Mouse (Mus musculus) ES-Bruce4 (cell line): ENCODE data around the gene Etv2. TPM values are rescaled to one million over a fixed set of nuclear protein-coding genes. Genes with fewer than 3 reads are reported as not detected.
A peak's percentile ranks its signal among the peaks of the same experiment; 100 is the strongest.

Source experiments
- H3K27ac ChIP-seq: 2 replicates; pipeline ENCODE4 v1.5.1; 2012; ENCODE audit warnings: low read length, inconsistent platforms; ENCODE audit not compliant: insufficient read depth
- H3K27me3 ChIP-seq: 2 replicates; pipeline ENCODE4 v1.6.1; 2012; ENCODE audit warnings: mild to moderate bottlenecking, low read length, inconsistent platforms; ENCODE audit not compliant: control insufficient read depth, poor library complexity, insufficient read depth, severe bottlenecking
- H3K36me3 ChIP-seq: 2 replicates; pipeline ENCODE4 v1.6.1; 2012; ENCODE audit warnings: inconsistent platforms, mild to moderate bottlenecking, low read length, moderate library complexity; ENCODE audit not compliant: control insufficient read depth, poor library complexity, insufficient read depth, severe bottlenecking
- H3K4me1 ChIP-seq: one replicate; pipeline ENCODE4 v1.8.1; 2011; ENCODE audit warnings: low read length; ENCODE audit not compliant: control insufficient read depth, insufficient read depth
- H3K4me3 ChIP-seq: 2 replicates; pipeline ENCODE4 v1.5.1; 2011; ENCODE audit warnings: low read depth, mild to moderate bottlenecking, low read length
- H3K9ac ChIP-seq: 2 replicates; pipeline ENCODE4 v1.6.1; 2012; ENCODE audit warnings: low read depth, mild to moderate bottlenecking, inconsistent platforms; ENCODE audit not compliant: poor library complexity, severe bottlenecking
- H3K9me3 ChIP-seq: replicated peaks from 2 replicates; pipeline ENCODE4 v1.6.1; 2012; ENCODE audit warnings: mild to moderate bottlenecking, low read length, inconsistent platforms; ENCODE audit not compliant: control insufficient read depth, poor library complexity, insufficient read depth, severe bottlenecking
- CTCF ChIP-seq: IDR thresholded peaks from one replicate; pipeline ENCODE4 v1.8.1; 2011; ENCODE audit warnings: low read depth, low read length
- EP300 ChIP-seq: IDR thresholded peaks from 2 replicates; pipeline ENCODE4 v1.6.1; 2011; ENCODE audit warnings: low read depth, low read length; ENCODE audit not compliant: insufficient read depth
- POLR2A ChIP-seq: IDR thresholded peaks from one replicate; pipeline ENCODE4 v1.8.1; 2011; ENCODE audit warnings: low read length; ENCODE audit not compliant: insufficient read depth
- polyA plus RNA-seq: library from polyadenylated mRNA; stranded (reverse); fragments of >200 nt; gene quantifications from 2 replicates; pipeline ENCODE4 v1.2.4, GENCODE M21; 2011; ENCODE audit warnings: low read depth; ENCODE audit not compliant: missing spikeins, insufficient read depth, insufficient read length

Etv2 gene
- polyA plus RNA-seq, 1 experiment, result 3.3 TPM

GRCm38 (mm10) chr7:30587842-30588667, 47.6 kb downstream of the Etv2 start:
- peak overlapping the region; percentile 98 for H3K9ac ChIP-seq
- H3K27me3 ChIP-seq, result no peaks in the 10 kb centered on the region
- H3K27ac ChIP-seq, result peak overlapping the region; percentile 38; the same call in 1 of the 2 replicates
- H3K4me3 ChIP-seq, result peak overlapping the region; percentile 100
- no peaks in the 10 kb centered on the region for H3K9me3 ChIP-seq
- no peak for TF ChIP-seq POLR2A
- peaks cover 3% of the 10 kb centered on the region for H3K4me1 ChIP-seq
- H3K36me3 ChIP-seq, result peaks cover 29% of the 10 kb centered on the region

- peaks cover 3% of the 10 kb centered on the region for H3K4me1 ChIP-seq
- H3K27ac ChIP-seq, result no peak overlapping the region
- H3K4me3 ChIP-seq, result no peak overlapping the region
- H3K9me3 ChIP-seq, result no peaks in the 10 kb centered on the region
- H3K27me3 ChIP-seq, result no peaks in the 10 kb centered on the region
- H3K9ac ChIP-seq, result peak overlapping the region; percentile 98; the same call in 1 of the 2 replicates
- peaks cover 41% of the 10 kb centered on the region for H3K36me3 ChIP-seq
- TF ChIP-seq POLR2A, result no peak
- TF ChIP-seq CTCF, result no peak
- no peak for TF ChIP-seq EP300
Measured at GRCm38 (mm10) chr7:30586455-30587020, 49.1 kb downstream of the Etv2 start.

GRCm38 (mm10) chr7:30585170-30585569, 50.5 kb downstream of the Etv2 start:
- Histone ChIP-seq H3K4me3 (no peak overlapping the region), H3K9me3 (no peaks in the 10 kb centered on the region), H3K4me1 (peaks cover under 1% of the 10 kb centered on the region), H3K36me3 (peaks cover 50% of the 10 kb centered on the region), H3K27ac (no peak overlapping the region), H3K27me3 (no peaks in the 10 kb centered on the region), H3K9ac (no peak overlapping the region)
- no peak for TF ChIP-seq EP300
- no peak for TF ChIP-seq POLR2A
- TF ChIP-seq CTCF, result no peak

GRCm38 (mm10) chr7:30584339-30584738, 51.3 kb downstream of the Etv2 start:
- no peak overlapping the region for H3K9ac ChIP-seq
- H3K9me3 ChIP-seq, result no peaks in the 10 kb centered on the region
- peaks cover 57% of the 10 kb centered on the region for H3K36me3 ChIP-seq
- H3K27me3 ChIP-seq, result no peaks in the 10 kb centered on the region
- no peaks in the 10 kb centered on the region for H3K4me1 ChIP-seq
- no peak overlapping the region for H3K27ac ChIP-seq
- TF ChIP-seq CTCF, result no peak
- TF ChIP-seq EP300, result no peak
- TF ChIP-seq POLR2A, result no peak
- H3K4me3 ChIP-seq, result no peak overlapping the region

Other genes with a start within 250 kb of the Etv2 start
- not detected in 2 replicates for gene Tyrobp, start 222.1 kb downstream of the Etv2 start, polyA plus RNA-seq
- gene Hcst, start 216.0 kb downstream of the Etv2 start, polyA plus RNA-seq, result not detected in 2 replicates
- gene Nfkbid, start 214.1 kb downstream of the Etv2 start, polyA plus RNA-seq, result 4.1 TPM in 2 replicates
- gene Aplp1, start 190.3 kb downstream of the Etv2 start, polyA plus RNA-seq, result 70.6 and 78.2 TPM in 2 replicates
- 5.8 and 9.4 TPM in 2 replicates for gene Kirrel2, start 178.2 kb downstream of the Etv2 start, polyA plus RNA-seq
- 27.5 and 30.9 TPM in 2 replicates for gene Nphs1, start 177.5 kb downstream of the Etv2 start, polyA plus RNA-seq
- 0.58 TPM in 1 of 2 replicates, not detected in the other for gene Prodh2, start 142.2 kb downstream of the Etv2 start, polyA plus RNA-seq
- 6.0 and 6.5 TPM in 2 replicates for gene Arhgap33, start 100.8 kb downstream of the Etv2 start, polyA plus RNA-seq
- 6.4 and 7.0 TPM in 2 replicates for gene Hspb6, start 83.7 kb downstream of the Etv2 start, polyA plus RNA-seq
- 16.8 and 17.3 TPM in 2 replicates for gene Proser3, start 83.6 kb downstream of the Etv2 start, polyA plus RNA-seq
- 23.3 and 29.3 TPM in 2 replicates for gene Lin37, start 76.0 kb downstream of the Etv2 start, polyA plus RNA-seq
- 50.9 and 73.9 TPM in 2 replicates for gene U2af1l4, start 72.6 kb downstream of the Etv2 start, polyA plus RNA-seq
- 1.8 and 1.9 TPM in 2 replicates for gene Gm49396, start 72.5 kb downstream of the Etv2 start, polyA plus RNA-seq
- 99.8 and 107 TPM in 2 replicates for gene Psenen, start 72.2 kb downstream of the Etv2 start, polyA plus RNA-seq
- 0.72 TPM in 1 of 2 replicates, not detected in the other for gene Igflr1, start 70.4 kb downstream of the Etv2 start, polyA plus RNA-seq
- 70.2 and 81.4 TPM in 2 replicates for gene Kmt2b, start 47.1 kb downstream of the Etv2 start, polyA plus RNA-seq
- gene Zbtb32, start 36.9 kb downstream of the Etv2 start, polyA plus RNA-seq, result 20.3 and 22.7 TPM in 2 replicates
- gene Upk1a, start 23.0 kb downstream of the Etv2 start, polyA plus RNA-seq, result 2.5 and 2.8 TPM in 2 replicates
- 540 and 569 TPM in 2 replicates for gene Cox6b1, start 9.7 kb downstream of the Etv2 start, polyA plus RNA-seq
- gene Rbm42, start 14.5 kb upstream of the Etv2 start, polyA plus RNA-seq, result 42.3 and 47.0 TPM in 2 replicates
- 16.9 and 17.8 TPM in 2 replicates for gene Haus5, start 29.1 kb upstream of the Etv2 start, polyA plus RNA-seq
- not detected in 2 replicates for gene Pmis2, start 35.8 kb upstream of the Etv2 start, polyA plus RNA-seq
- gene 2200002J24Rik, start 63.1 kb upstream of the Etv2 start, polyA plus RNA-seq, result not detected in 2 replicates
- gene Atp4a, start 76.4 kb upstream of the Etv2 start, polyA plus RNA-seq, result 1.4 and 1.6 TPM in 2 replicates
- gene Tmem147, start 93.7 kb upstream of the Etv2 start, polyA plus RNA-seq, result 66.7 and 75.8 TPM in 2 replicates
- not detected in 2 replicates for gene Gapdhs, start 107.8 kb upstream of the Etv2 start, polyA plus RNA-seq
- gene Sbsn, start 115.6 kb upstream of the Etv2 start, polyA plus RNA-seq, result 12.4 and 14.6 TPM in 2 replicates
- 0.70 and 0.99 TPM in 2 replicates for gene Dmkn, start 127.9 kb upstream of the Etv2 start, polyA plus RNA-seq
- 5.0 and 9.1 TPM in 2 replicates for gene Krtdap, start 152.0 kb upstream of the Etv2 start, polyA plus RNA-seq
- not detected in 2 replicates for gene Ffar2, start 187.9 kb upstream of the Etv2 start, polyA plus RNA-seq
- gene Ffar3, start 220.3 kb upstream of the Etv2 start, polyA plus RNA-seq, result not detected in 2 replicates
- gene Ffar1, start 225.7 kb upstream of the Etv2 start, polyA plus RNA-seq, result not detected in 2 replicates
- not detected in 2 replicates for gene Cd22, start 244.5 kb upstream of the Etv2 start, polyA plus RNA-seq